Mouse (Mus musculus) spleen, adult 2 months (tissue): ENCODE data around the gene Adamts14.

Experiments
- CTCF ChIP-seq: fragments of 200-500 bp; IDR thresholded peaks from 2 replicates; pipeline ENCODE4 v1.5.1; 2011; ENCODE audit warnings: mild to moderate bottlenecking, inconsistent platforms; ENCODE audit not compliant: insufficient read depth, insufficient read length, insufficient replicate concordance; ENCODE audit errors: extremely low read depth
- POLR2A ChIP-seq: fragments of 200-500 bp; IDR thresholded peaks from 2 replicates; pipeline ENCODE4 v1.6.1; 2011; ENCODE audit warnings: low read depth, low read length, inconsistent platforms

DNA sequence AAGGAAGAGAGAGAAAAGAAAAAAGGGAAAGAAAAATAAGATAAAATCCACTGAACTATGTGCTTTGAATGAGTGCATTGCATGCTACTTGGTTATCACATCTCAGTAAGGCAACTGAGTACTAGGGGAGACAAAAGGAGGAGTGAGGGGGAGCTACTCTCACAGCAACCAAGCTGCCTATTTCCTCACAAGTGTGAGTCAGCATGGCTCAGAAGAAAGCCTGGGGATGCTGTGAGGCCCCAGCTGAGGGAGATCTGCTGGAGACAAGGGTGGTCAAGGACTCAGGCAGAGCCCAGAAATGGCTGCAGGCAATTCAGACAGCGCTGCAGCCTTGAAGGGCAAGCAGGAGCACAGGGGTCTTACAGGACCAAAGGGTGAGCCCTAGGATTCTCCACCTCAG lies 15.1 kb downstream of the Adamts14 start:
- TF ChIP-seq POLR2A (no peak), CTCF (no peak)
